Mouse (Mus musculus) cerebellum, postnatal 14 days (tissue): ENCODE measurements around the gene Dvl3.

ENCODE experiments used
- DNase-seq, 2 experiments: peaks; one replicate each; pipeline ENCODE4 v3.0.0; 2021; ENCODE audit warnings: mixed read lengths in 2 of 2

Dvl3 gene

DNA sequence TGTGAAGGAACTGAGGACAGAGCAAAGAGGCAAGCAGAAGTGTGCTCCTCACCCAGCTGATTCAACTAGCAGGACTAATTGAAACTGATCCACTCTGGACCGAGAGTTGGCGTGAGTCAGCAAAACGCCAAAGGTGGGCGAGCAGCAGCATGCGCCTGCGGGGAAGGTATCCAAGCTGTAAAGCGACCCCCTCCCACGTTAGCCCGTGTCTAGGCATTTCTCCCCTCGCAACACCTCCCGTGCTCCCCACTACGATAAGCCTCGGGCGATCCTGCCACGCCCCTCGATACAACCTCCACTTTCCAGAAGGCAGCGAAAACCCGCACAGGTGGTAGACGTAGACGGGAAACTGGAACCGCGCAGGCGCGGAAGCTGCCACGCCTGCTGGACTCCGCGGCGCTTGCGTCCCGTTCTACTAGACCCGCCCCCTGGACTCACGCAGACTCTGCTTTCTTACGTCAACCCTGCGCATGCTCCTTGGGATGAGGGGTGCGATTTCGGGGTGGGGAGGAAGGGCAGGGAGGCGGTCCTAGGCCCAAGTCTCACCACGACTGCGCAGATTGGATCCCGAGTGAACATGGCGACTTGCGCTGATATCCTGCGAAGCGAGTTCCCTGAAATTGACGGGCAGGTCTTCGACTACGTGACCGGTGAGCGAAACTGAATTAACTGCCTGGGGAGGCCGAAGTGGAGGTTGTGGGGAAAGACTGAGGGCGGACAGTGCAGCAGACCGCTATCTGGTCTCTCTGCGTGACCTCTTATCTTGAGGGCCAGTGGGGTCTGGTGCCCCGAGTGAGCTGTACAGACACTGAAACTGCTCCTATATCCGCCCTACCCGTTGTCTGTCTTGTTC, 31.5 kb downstream of the Dvl3 start, which contains the start of gene Abcf3:
TSS of gene Abcf3 (plus strand) at position 482 of the 853 bp plus-strand sequence.
- peak; percentile 98 for DNase-seq

GRCm38 (mm10) chr16:20549161-20549560, 32.4 kb downstream of the Dvl3 start:
- DNase-seq = no peak

DNA sequence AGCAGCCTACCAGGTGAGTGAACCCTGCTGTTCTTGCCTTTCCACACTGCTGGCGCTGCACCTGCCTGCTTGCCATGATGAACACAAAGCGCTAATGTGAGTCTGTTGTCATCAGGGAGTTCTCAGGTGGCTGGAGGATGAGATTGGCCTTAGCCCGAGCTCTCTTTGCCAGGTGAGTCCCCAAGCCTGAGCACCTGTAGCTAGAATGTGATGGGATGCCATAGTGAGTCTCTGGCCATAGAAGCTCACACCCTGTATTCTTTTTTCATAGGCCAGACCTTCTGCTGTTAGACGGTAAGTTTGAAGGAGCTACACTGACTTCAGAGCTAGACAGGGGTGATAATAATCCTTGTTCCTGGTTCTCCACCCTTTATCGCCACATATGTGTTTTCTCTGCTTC, 34.9 kb downstream of the Dvl3 start:
- no peak for DNase-seq

- no peak for DNase-seq
Observed at GRCm38 (mm10) chr16:20552594-20552993, 35.8 kb downstream of the Dvl3 start.

DNA sequence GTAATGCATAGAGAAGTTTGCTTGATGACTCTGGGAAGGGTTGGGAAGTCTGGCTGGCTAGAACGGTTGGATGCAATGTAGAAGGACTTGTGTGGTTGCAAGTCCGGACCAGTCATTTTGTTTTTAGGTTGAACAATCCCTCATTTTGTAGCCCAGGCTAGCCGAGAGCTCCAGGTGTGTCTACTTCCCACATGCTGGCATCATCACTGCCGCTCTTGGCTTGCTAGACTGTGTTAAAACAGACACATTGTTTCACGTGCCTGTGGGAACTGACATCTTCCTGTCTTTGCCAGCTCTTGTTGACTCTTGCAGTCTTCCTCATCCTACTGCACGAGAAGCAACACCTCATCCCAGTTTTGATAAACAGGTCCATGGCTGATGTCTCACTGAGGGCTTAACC, 38.2 kb downstream of the Dvl3 start:
- DNase-seq = no peak

DNA sequence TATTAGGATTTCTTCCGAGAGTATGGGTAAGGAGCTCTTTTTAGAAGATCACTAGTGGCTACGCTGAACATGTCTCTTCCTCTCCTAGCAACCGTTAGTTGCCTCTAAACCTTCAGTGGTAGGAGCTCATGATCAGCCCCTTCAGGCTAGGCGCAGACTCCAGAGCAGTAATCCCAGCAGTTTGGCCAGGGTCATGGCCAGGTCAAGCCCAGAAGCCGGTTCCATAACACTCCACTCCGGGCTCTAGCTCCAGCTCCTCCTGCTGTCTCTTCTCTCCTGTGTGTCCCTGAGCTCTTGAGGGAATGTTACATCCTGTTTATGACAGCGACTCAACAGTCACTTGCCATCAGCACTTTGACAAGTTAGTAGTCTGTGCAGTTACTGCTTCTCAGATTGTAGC, 40.6 kb downstream of the Dvl3 start:
- no peak for DNase-seq

DNA sequence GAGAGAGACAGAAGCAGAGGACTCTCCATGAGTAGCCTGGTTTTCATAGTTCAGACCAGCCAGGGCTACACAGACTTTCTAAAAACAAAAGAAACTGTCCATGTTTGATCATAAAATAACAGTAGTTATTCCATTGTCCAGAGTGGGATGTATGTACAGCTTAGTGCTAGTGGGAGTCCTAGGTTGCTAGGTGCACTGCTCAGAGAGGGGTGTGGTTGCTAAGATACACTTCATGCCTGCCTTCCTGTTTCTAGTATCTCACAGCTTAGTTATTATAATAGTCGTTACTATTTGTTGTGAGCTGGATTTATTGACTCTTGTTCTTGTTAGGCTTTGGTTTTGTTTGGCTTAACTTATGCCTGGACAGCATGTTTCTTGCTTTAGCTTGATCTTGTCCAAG, 48.3 kb downstream of the Dvl3 start:
- DNase-seq = no peak
